Mouse (Mus musculus): ENCODE results near the gene Mrpl58. TPM values are rescaled to one million over a fixed set of nuclear protein-coding genes. Genes with fewer than 3 reads are reported as not detected.

Gene Mrpl58
- polyA plus RNA-seq, 1 experiment from 2014 or later, result 182 TPM

DNA sequence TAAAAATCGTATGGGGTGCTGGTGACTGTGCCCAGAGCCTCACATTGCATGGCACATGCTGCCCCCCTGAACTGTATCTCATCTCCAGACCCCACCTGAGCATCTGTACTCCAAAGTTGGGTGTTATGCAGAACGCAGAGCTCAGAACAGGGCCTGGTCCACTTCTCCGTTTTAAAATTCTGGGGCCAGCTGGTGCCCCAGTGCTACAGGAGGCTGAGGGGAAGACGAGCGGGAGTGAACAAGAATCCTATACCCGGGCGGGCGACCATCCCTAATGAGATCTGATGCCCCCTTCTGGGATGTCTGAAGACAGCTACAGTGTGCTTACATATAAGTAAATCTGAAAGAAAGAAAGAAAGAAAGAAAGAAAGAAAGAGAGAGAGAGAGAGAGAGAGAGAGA, 57.4 kb downstream of the Mrpl58 start:
- H3K4me1 ChIP-seq (replicated peaks), result peaks cover 5% of the 10 kb centered on the region; the same call in 1 of the 2 replicates
- WGBS, result 29% methylated on average over 8 of the region's 8 CpGs

DNA sequence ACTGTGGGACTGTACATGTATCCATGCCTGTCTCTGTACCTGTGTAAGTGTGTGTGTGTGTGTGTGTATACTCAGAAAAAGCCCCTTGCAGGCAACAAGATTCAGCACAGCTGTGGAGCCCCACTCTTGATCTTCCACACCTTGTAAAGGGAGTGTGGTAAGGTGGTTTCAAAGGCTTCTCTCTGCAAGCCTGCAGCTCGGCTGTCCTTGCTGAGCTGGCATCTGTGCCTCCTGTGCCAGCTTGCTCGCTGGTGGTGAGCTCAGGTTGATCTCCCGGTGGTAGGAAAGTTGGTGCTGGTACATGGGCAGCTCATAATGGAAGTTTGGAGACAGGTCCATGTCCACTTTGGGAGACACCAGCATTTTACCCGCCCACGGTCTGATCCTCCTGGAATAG, 58.3 kb downstream of the Mrpl58 start:
- H3K27ac ChIP-seq, result no peak overlapping the region
- H3K9me3 ChIP-seq, result no peaks in the 10 kb centered on the region
- no peak overlapping the region for H3K9ac ChIP-seq (replicated peaks)
- no peak overlapping the region for H3K4me3 ChIP-seq (replicated peaks)
- H3K27me3 ChIP-seq, result peaks cover 8% of the 10 kb centered on the region; the same call in 1 of the 2 replicates
- peaks cover 8% of the 10 kb centered on the region for H3K4me1 ChIP-seq (replicated peaks)
- WGBS, result 76% methylated on average over 5 of the region's 5 CpGs
- ATAC-seq (ENCODE audit: insufficient number of reproducible peaks, insufficient read depth, low FRiP score, low TSS enrichment, low read depth), result no peak
- no peaks in the 10 kb centered on the region for H3K36me3 ChIP-seq
- no peak overlapping the region for H3K4me2 ChIP-seq

More for the DNA sequence above, 57.4 kb downstream of the Mrpl58 start:
- H3K9me3 ChIP-seq, result no peaks in the 10 kb centered on the region
- H3K27ac ChIP-seq, result no peak overlapping the region
- no peaks in the 10 kb centered on the region for H3K36me3 ChIP-seq
- no peak overlapping the region for H3K4me2 ChIP-seq
- ATAC-seq (ENCODE audit: insufficient number of reproducible peaks, insufficient read depth, low FRiP score, low TSS enrichment, low read depth), result no peak
- peaks cover 6% of the 10 kb centered on the region; the same call in 1 of the 2 replicates for H3K27me3 ChIP-seq
- no peak overlapping the region for H3K4me3 ChIP-seq (replicated peaks)
- H3K9ac ChIP-seq (replicated peaks), result no peak overlapping the region

Small RNAs within 50 kb of the gene (microRNA-seq; reads per million reads assigned to microRNA genes)
- gene Mir3968, result 0.70 reads per million

Other genes with a start within 250 kb of the Mrpl58 start
- gene Slc9a3r1, start 240.4 kb upstream of the Mrpl58 start, polyA plus RNA-seq (2016; fragmentation: Nextera tagmentation; extraction: Ambion mirVana), result 23.9 and 25.0 TPM in 2 replicates
- gene Tmem104, start 216.3 kb upstream of the Mrpl58 start, polyA plus RNA-seq (2016; fragmentation: Nextera tagmentation; extraction: Ambion mirVana), result 5.8 and 8.2 TPM in 2 replicates
- gene Nat9, start 215.9 kb upstream of the Mrpl58 start, polyA plus RNA-seq (2016; fragmentation: Nextera tagmentation; extraction: Ambion mirVana), result 17.8 and 23.6 TPM in 2 replicates
- 0.09 and 0.21 TPM in 2 replicates for gene Grin2c, start 136.5 kb upstream of the Mrpl58 start, polyA plus RNA-seq (2016; fragmentation: Nextera tagmentation; extraction: Ambion mirVana)
- 13.2 and 16.1 TPM in 2 replicates for gene Fdxr, start 126.7 kb upstream of the Mrpl58 start, polyA plus RNA-seq (2016; fragmentation: Nextera tagmentation; extraction: Ambion mirVana)
- 0.10 and 0.15 TPM in 2 replicates for gene Fads6, start 106.1 kb upstream of the Mrpl58 start, polyA plus RNA-seq (2016; fragmentation: Nextera tagmentation; extraction: Ambion mirVana)
- 0.56 TPM in 1 of 2 replicates, not detected in the other for gene Otop2, start 96.6 kb upstream of the Mrpl58 start, polyA plus RNA-seq (2016; fragmentation: Nextera tagmentation; extraction: Ambion mirVana)
- not detected in 2 replicates for gene Ush1g, start 81.7 kb upstream of the Mrpl58 start, polyA plus RNA-seq (2016; fragmentation: Nextera tagmentation; extraction: Ambion mirVana)
- gene Otop3, start 69.0 kb upstream of the Mrpl58 start, polyA plus RNA-seq (2016; fragmentation: Nextera tagmentation; extraction: Ambion mirVana), result not detected in 2 replicates
- gene Hid1, start 36.0 kb upstream of the Mrpl58 start, polyA plus RNA-seq (2016; fragmentation: Nextera tagmentation; extraction: Ambion mirVana), result 2.2 and 2.5 TPM in 2 replicates
- 19.7 and 19.9 TPM in 2 replicates for gene Cdr2l, start 21.8 kb upstream of the Mrpl58 start, polyA plus RNA-seq (2016; fragmentation: Nextera tagmentation; extraction: Ambion mirVana)
- gene Atp5h, start 16.2 kb downstream of the Mrpl58 start, polyA plus RNA-seq (2016; fragmentation: Nextera tagmentation; extraction: Ambion mirVana), result 960 and 975 TPM in 2 replicates
- 25.3 and 26.5 TPM in 2 replicates for gene Kctd2, start 16.4 kb downstream of the Mrpl58 start, polyA plus RNA-seq (2016; fragmentation: Nextera tagmentation; extraction: Ambion mirVana)
- gene Trim80, start 36.8 kb downstream of the Mrpl58 start, polyA plus RNA-seq (2016; fragmentation: Nextera tagmentation; extraction: Ambion mirVana), result 0.10 TPM in 1 of 2 replicates, not detected in the other
- 0.15 TPM in 1 of 2 replicates, not detected in the other for gene Slc16a5, start 58.7 kb downstream of the Mrpl58 start, polyA plus RNA-seq (2016; fragmentation: Nextera tagmentation; extraction: Ambion mirVana)
- 7.5 and 9.6 TPM in 2 replicates for gene Armc7, start 71.9 kb downstream of the Mrpl58 start, polyA plus RNA-seq (2016; fragmentation: Nextera tagmentation; extraction: Ambion mirVana)
- 66.2 and 78.2 TPM in 2 replicates for gene Nt5c, start 88.1 kb downstream of the Mrpl58 start, polyA plus RNA-seq (2016; fragmentation: Nextera tagmentation; extraction: Ambion mirVana)
- 512 and 557 TPM in 2 replicates for gene Jpt1, start 110.6 kb downstream of the Mrpl58 start, polyA plus RNA-seq (2016; fragmentation: Nextera tagmentation; extraction: Ambion mirVana)
- gene Sumo2, start 132.5 kb downstream of the Mrpl58 start, polyA plus RNA-seq (2016; fragmentation: Nextera tagmentation; extraction: Ambion mirVana), result 1,335 and 1,406 TPM in 2 replicates
- 211 and 212 TPM in 2 replicates for gene Nup85, start 160.7 kb downstream of the Mrpl58 start, polyA plus RNA-seq (2016; fragmentation: Nextera tagmentation; extraction: Ambion mirVana)
- 96.0 and 106 TPM in 2 replicates for gene Mrps7, start 200.2 kb downstream of the Mrpl58 start, polyA plus RNA-seq (2016; fragmentation: Nextera tagmentation; extraction: Ambion mirVana)
- gene Gga3, start 200.3 kb downstream of the Mrpl58 start, polyA plus RNA-seq (2016; fragmentation: Nextera tagmentation; extraction: Ambion mirVana), result 20.3 and 21.7 TPM in 2 replicates
- gene Mif4gd, start 209.2 kb downstream of the Mrpl58 start, polyA plus RNA-seq (2016; fragmentation: Nextera tagmentation; extraction: Ambion mirVana), result 18.2 and 18.6 TPM in 2 replicates
- gene Slc25a19, start 224.5 kb downstream of the Mrpl58 start, polyA plus RNA-seq (2016; fragmentation: Nextera tagmentation; extraction: Ambion mirVana), result 24.1 and 34.0 TPM in 2 replicates

Data from limb, embryonic 12.5 days (tissue).